Mouse (Mus musculus): ENCODE measurements around the gene Dync1h1.
"Not testable (repeated sequence)": the region's sequence is repeated elsewhere in the genome, so short reads cannot be mapped to it uniquely, and the experiment has no call there.

Gene Dync1h1

GRCm38 (mm10) chr12:110606676-110607075, 5.4 kb downstream of the Dync1h1 start:
- DNase-seq (ENCODE audit: low spot score): no peak

GRCm38 (mm10) chr12:110608460-110609152, 7.4 kb downstream of the Dync1h1 start:
- DNase-seq (ENCODE audit: low spot score): peak; percentile 58

DNA sequence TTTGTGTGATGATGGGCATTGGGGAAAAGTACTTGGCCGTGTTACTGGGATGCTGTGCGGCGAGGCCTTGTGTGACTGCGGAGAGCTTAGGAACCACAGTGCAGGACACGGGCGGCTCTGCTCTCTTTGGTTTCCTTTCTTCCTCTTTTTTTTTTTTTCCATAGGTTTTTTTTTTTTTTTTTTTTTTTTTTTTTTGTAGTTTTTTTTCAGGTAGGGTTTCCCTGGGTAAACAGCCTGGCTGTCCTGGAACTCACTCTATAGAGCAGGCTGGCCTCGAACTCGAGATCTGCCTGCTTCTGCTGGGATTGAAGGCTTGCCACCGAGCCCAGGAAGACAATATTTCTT, 7.9 kb downstream of the Dync1h1 start:
- DNase-seq (ENCODE audit: low spot score): no peak

DNA sequence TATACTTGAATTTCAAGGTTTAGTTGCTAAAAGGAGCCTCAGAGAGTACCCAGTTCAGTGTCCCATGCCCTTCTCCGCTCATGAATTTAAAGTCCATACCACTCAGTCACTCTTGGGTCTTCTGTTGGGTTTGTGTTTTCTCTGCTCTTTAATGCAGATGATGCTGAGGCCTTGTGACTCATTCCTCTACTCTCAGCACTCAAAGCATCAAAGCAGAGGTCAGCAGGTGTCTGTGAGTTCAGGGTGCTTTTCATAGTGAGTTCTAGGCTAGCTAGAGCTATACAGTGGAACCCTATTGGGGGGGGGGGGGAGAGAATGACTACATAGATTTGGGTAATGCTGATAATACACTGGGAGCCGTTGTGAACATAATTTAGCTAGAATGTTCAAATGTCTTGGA, 9.5 kb downstream of the Dync1h1 start:
- DNase-seq (ENCODE audit: low spot score): no peak

DNA sequence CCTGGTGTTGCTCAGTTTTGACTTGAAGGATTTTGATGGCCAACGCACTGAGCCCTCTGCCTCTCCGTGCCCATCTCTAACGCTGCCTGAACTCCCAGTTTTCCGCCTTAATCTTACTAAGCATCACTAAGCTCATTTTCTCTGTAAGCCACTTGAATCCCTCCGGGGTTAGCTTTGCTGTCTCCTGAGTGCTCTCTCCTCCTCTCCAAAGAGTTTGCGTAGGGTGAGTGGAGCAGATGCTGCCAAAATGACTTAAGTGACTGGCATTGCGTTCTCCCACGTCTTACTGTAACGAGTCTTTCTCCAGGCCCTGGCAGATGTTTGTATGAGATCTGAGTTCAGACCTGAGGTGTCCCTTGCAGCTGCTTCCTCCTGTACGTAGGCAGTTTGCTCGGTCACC, 28.8 kb downstream of the Dync1h1 start:
- no peak for DNase-seq (ENCODE audit: low spot score)

- DNase-seq (ENCODE audit: low spot score): no peak
Observed at GRCm38 (mm10) chr12:110636293-110636692, 35.0 kb downstream of the Dync1h1 start.

DNA sequence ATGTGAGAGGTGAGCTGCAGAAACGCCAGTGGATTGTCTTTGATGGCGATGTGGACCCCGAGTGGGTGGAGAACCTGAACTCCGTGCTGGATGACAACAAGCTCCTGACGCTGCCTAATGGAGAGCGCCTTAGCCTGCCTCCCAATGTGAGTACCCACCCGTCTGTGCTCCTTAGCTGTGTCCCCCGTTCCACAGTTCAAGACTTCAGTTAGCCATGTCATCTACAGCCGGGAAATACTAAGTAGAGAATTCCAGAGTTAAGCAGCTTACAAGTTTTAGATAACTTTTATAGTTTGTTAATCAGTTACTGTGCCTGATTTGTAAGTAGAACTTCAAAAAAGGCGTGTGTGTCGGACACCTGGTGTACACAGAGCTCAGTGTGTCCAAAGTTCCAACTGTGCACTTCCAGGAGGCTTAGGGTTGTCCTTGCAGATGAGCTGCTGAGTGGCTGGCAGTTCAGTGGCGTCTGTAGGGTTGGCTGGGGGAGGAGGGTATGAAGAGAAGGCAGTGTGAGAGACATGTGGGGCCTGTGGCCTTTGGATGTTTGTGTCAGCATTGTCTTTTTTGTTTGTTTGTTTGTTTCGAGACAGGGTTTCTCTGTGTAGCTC, 36.4 kb downstream of the Dync1h1 start:
- DNase-seq (ENCODE audit: low spot score): no peak

DNA sequence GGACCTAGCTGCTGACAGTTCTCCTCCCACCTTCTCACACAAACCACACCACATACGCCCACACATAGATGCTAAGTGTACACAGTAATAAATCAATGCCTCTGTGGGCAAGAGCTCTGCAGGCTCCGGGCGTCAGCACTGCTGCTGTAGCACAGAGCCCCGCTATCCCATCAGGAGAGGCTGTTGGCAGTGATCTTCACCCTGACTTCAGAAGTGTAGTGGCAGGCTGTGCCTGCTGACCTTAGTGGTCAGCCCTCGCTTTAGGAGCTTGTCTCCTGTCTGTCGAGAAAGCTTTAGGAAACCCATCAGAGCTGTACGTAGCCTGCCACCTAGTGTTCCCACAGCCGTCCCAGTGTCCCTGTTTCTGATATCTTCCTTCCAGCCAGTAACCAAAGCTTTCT, 49.0 kb downstream of the Dync1h1 start:
- no peak for DNase-seq (ENCODE audit: low spot score)

DNA sequence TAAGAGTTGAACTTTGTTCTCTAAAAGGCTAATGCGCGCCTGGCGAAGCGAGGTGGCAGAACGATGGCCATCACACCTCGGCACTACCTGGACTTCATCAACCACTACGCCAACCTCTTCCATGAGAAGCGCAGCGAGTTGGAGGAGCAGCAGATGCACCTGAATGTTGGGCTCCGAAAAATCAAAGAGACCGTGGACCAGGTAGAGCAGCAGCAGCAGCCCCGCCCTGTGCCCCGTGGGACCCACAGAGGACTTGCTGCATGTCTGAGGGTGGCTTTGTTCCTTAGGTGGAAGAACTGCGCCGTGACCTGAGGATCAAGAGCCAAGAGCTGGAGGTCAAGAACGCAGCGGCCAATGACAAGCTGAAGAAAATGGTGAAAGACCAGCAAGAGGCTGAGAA, 50.2 kb downstream of the Dync1h1 start:
- no peak for DNase-seq (ENCODE audit: low spot score)

DNA sequence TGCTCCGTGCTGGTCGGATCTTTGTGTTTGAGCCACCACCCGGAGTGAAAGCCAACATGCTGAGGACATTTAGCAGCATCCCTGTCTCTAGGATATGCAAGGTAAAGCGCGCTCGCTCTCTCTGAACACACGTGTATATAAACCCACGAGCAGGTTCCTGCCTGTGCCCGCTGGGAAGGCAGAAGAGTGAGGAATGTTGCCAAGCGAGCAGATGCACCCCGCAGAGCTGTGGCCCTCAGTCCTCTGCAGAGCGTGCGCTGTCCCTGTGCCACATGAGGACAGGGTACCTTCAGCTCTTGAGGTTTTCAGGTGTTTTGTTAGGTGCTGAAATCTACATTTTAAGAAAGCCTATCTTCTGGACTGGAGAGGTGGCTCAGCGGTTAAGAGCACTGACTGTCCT, 60.5 kb downstream of the Dync1h1 start:
- no peak for DNase-seq (ENCODE audit: low spot score)

GRCm38 (mm10) chr12:110667466-110668077, 66.3 kb downstream of the Dync1h1 start:
- peak; percentile 33 for DNase-seq (ENCODE audit: low spot score)

GRCm38 (mm10) chr12:110674243-110674642, 73.0 kb downstream of the Dync1h1 start:
- DNase-seq (ENCODE audit: low spot score): no peak

DNA sequence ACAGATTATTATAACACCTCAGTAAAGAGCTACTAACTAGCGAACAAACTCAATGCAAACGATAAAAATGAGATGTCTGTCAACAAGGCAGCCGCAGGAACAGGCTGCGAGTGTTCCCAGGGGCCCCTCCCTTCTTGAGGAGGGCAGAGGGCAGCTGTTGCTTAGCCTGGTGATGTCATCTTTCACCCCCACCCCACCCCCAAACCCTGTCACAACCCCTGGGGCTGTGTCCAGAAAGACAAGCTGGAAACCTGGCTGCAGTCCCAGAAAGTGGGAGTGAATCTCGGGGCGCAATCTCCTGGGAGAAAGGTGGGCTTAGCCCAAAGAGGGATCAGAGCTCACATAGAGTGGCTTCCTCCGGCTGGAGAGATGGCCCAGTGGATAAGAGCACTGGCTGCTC, 79.9 kb downstream of the Dync1h1 start:
- peak; percentile 85 for DNase-seq (ENCODE audit: low spot score)

DNA sequence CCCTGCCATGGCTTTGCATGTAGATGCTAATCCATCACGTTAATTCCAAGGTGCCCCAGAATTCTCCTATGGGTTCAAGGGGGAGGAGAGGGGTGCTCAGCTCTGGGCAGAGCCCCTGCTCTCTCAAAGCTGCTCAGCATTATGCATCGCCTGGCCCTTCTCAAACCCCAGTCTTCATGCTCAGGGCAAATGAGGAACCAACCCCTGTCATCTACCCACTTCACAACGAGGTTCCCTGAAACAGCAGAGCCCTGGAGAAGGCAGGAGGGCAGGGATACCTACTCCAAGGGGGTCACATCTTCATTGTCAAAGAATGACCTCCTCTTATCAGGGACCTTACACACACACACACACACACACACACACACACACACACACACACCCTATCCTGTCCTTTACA, 80.6 kb downstream of the Dync1h1 start:
- no peak for DNase-seq (ENCODE audit: low spot score)

DNA sequence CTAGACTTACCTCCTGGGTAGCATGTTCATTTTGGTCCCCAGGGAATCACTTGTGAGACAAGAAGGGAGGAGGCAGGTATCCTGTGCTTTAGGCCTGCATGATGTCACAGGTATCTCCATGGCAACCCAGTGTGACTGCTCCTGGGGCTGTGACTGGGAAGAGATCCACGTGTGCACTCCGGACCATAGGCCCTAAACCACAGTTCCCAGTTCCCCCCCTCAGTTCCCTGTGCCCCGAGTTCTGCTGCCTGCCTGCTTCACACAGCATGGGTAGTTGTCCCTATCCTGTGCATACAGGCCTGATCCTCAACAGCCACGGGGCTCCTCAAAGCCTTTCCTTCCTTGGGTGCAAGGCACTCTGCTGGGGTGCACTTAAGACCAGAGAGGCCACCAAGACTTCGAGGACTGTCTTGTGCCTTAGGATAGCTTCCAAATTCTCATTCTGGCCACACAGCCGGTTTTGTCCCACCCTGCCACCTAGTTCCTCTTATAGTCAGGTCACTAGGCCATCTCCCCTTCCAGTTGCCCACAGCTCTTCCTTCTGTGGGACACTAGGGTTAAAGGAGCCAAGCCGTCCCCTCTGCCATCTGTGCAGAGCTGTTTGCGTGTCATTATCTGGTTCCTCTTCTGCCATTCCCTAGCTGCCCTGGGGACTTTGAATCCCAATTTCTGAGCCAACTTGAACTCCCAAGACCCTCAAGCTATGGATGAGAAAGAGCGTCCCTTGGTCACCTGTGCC, 81.5 kb downstream of the Dync1h1 start, which contains the start of gene 1700001K19Rik:
Gene 1700001K19Rik, minus strand, starts transcription at position 59 of the 739 bp plus-strand sequence.
- DNase-seq (ENCODE audit: low spot score): no peak

GRCm38 (mm10) chr12:110683580-110683979, 82.3 kb downstream of the Dync1h1 start:
- no peak for DNase-seq (ENCODE audit: low spot score)

GRCm38 (mm10) chr12:110687894-110688734, 86.9 kb downstream of the Dync1h1 start:
- DNase-seq (ENCODE audit: low spot score): peak; percentile 80

DNA sequence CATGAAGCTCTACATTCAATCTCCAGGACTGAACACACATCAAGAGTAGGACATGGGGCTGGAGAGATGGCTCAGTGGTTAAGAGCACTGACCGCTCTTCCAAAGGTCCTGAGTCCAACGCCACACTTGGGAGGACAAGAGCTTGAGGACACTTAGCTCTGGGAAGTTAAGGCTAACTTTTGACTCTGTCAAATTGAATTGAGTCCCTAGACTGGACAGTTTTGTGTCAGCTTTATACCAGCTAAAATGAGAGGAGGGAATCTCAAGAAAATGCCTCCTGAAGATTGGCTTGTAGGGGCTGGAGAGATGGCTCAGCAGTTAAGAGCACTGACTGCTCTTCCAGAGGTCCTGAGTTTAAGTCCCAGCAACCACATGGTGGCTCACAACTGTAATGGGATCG, 87.7 kb downstream of the Dync1h1 start:
- DNase-seq (ENCODE audit: low spot score): not testable (repeated sequence)

GRCm38 (mm10) chr12:110689919-110690643, 88.8 kb downstream of the Dync1h1 start:
- no peak for DNase-seq (ENCODE audit: low spot score)

- not testable (repeated sequence) for DNase-seq (ENCODE audit: low spot score)
Observed at GRCm38 (mm10) chr12:110693378-110693777, 92.1 kb downstream of the Dync1h1 start.

- DNase-seq (ENCODE audit: low spot score): peak; percentile 52
Observed at GRCm38 (mm10) chr12:110695676-110696171, 94.5 kb downstream of the Dync1h1 start.

Measured in adipocyte (in vitro differentiated cells).